Mouse (Mus musculus): Measurements from ENCODE around the gene Ccm2l. TPM values are rescaled to one million over a fixed set of nuclear protein-coding genes. Genes with fewer than 3 reads are reported as not detected.
A peak's percentile ranks its signal among the peaks of the same experiment; 100 is the strongest.

Gene Ccm2l
- polyA plus RNA-seq, 1 experiment from 2014 or later, result 3.3 TPM

GRCm38 (mm10) chr2:153108313-153109264, 42.8 kb downstream of the Ccm2l start, which contains the start of gene Hck:
Hck (plus strand) TSS chr2:153108468.
- Histone ChIP-seq H3K4me1 (peaks cover 12% of the 10 kb centered on the region), H3K4me2 (replicated peaks) (peak within 1 kb of the TSS; percentile 79), H3K27ac (no peak within 1 kb of the TSS), H3K9me3 (no peaks in the 10 kb centered on the region), H3K4me3 (peak within 1 kb of the TSS; percentile 34), H3K36me3 (no peaks in the 10 kb centered on the region), H3K9ac (0 out of 2 replicates have a peak within 1 kb of the TSS, but pooled peaks have one; percentile 35), H3K27me3 (replicated peaks) (peaks cover 38% of the 10 kb centered on the region)
- 3% methylated on average over 52 of the region's 52 CpGs for WGBS
- ATAC-seq (ENCODE audit: low FRiP score, low read depth), result peak; percentile 37; the same call in 1 of the 2 replicates

GRCm38 (mm10) chr2:153109596-153109995, 43.8 kb downstream of the Ccm2l start:
- H3K4me2 ChIP-seq (replicated peaks), result no peak overlapping the region
- H3K4me3 ChIP-seq, result no peak overlapping the region
- ATAC-seq (ENCODE audit: low FRiP score, low read depth), result no peak
- no peaks in the 10 kb centered on the region for H3K36me3 ChIP-seq
- no peaks in the 10 kb centered on the region for H3K9me3 ChIP-seq
- H3K27ac ChIP-seq, result no peak overlapping the region
- H3K9ac ChIP-seq, result no peak overlapping the region
- 78% methylated on average over 7 of the region's 7 CpGs for WGBS
- peaks cover 38% of the 10 kb centered on the region for H3K27me3 ChIP-seq (replicated peaks)
- peaks cover 12% of the 10 kb centered on the region for H3K4me1 ChIP-seq

GRCm38 (mm10) chr2:153111298-153111697, 45.5 kb downstream of the Ccm2l start:
- ATAC-seq (ENCODE audit: low FRiP score, low read depth), result no peak
- H3K4me1 ChIP-seq, result peaks cover 12% of the 10 kb centered on the region
- H3K4me3 ChIP-seq, result no peak overlapping the region
- no peaks in the 10 kb centered on the region for H3K36me3 ChIP-seq
- H3K27ac ChIP-seq, result no peak overlapping the region
- peaks cover 38% of the 10 kb centered on the region for H3K27me3 ChIP-seq (replicated peaks)
- no peak overlapping the region for H3K4me2 ChIP-seq (replicated peaks)
- no peaks in the 10 kb centered on the region for H3K9me3 ChIP-seq
- no peak overlapping the region for H3K9ac ChIP-seq
- 87% methylated on average over 7 of the region's 7 CpGs for WGBS

GRCm38 (mm10) chr2:153115679-153116081, 49.9 kb downstream of the Ccm2l start:
- no peak for ATAC-seq (ENCODE audit: low FRiP score, low read depth)
- 86% methylated on average over 4 of the region's 4 CpGs for WGBS
- Histone ChIP-seq H3K9ac (no peak overlapping the region), H3K36me3 (no peaks in the 10 kb centered on the region), H3K4me1 (no peaks in the 10 kb centered on the region), H3K4me3 (no peak overlapping the region), H3K4me2 (replicated peaks) (no peak overlapping the region), H3K27me3 (replicated peaks) (no peaks in the 10 kb centered on the region), H3K9me3 (no peaks in the 10 kb centered on the region), H3K27ac (no peak overlapping the region)

GRCm38 (mm10) chr2:153117051-153117486, 51.3 kb downstream of the Ccm2l start:
- WGBS, result 88% methylated on average over 7 of the region's 7 CpGs

GRCm38 (mm10) chr2:153119488-153119887, 53.7 kb downstream of the Ccm2l start:
- Histone ChIP-seq H3K9ac (no peak overlapping the region), H3K4me1 (no peaks in the 10 kb centered on the region), H3K27me3 (replicated peaks) (no peaks in the 10 kb centered on the region), H3K27ac (no peak overlapping the region), H3K4me3 (no peak overlapping the region), H3K4me2 (replicated peaks) (no peak overlapping the region), H3K36me3 (no peaks in the 10 kb centered on the region), H3K9me3 (no peaks in the 10 kb centered on the region)
- ATAC-seq (ENCODE audit: low FRiP score, low read depth), result no peak
- WGBS, result 89% methylated on average over 6 of the region's 6 CpGs

More at GRCm38 (mm10) chr2:153117051-153117486, 51.3 kb downstream of the Ccm2l start:
- Histone ChIP-seq H3K9ac (no peak overlapping the region), H3K27ac (no peak overlapping the region), H3K27me3 (replicated peaks) (no peaks in the 10 kb centered on the region), H3K4me2 (replicated peaks) (no peak overlapping the region), H3K4me1 (no peaks in the 10 kb centered on the region), H3K36me3 (no peaks in the 10 kb centered on the region), H3K9me3 (no peaks in the 10 kb centered on the region), H3K4me3 (no peak overlapping the region)
- ATAC-seq (ENCODE audit: low FRiP score, low read depth), result no peak

- H3K9ac ChIP-seq, result no peak overlapping the region
- no peaks in the 10 kb centered on the region for H3K36me3 ChIP-seq
- no peaks in the 10 kb centered on the region for H3K9me3 ChIP-seq
- no peak overlapping the region for H3K4me3 ChIP-seq
- H3K27ac ChIP-seq, result no peak overlapping the region
- 69% methylated on average over 8 of the region's 8 CpGs for WGBS
- no peak overlapping the region for H3K4me2 ChIP-seq (replicated peaks)
- ATAC-seq (ENCODE audit: low FRiP score, low read depth), result no peak
- no peaks in the 10 kb centered on the region for H3K4me1 ChIP-seq
- no peaks in the 10 kb centered on the region for H3K27me3 ChIP-seq (replicated peaks)
Measured at GRCm38 (mm10) chr2:153120126-153120525, 54.4 kb downstream of the Ccm2l start.

- Histone ChIP-seq H3K36me3 (no peaks in the 10 kb centered on the region), H3K27me3 (replicated peaks) (no peaks in the 10 kb centered on the region), H3K4me3 (no peak overlapping the region), H3K4me2 (replicated peaks) (no peak overlapping the region), H3K4me1 (no peaks in the 10 kb centered on the region), H3K9me3 (no peaks in the 10 kb centered on the region), H3K9ac (no peak overlapping the region), H3K27ac (no peak overlapping the region)
- no peak for ATAC-seq (ENCODE audit: low FRiP score, low read depth)
- 73% methylated on average over 8 of the region's 8 CpGs for WGBS
Measured at GRCm38 (mm10) chr2:153121821-153122615, 56.3 kb downstream of the Ccm2l start.

- H3K36me3 ChIP-seq, result no peaks in the 10 kb centered on the region
- no peaks in the 10 kb centered on the region for H3K4me1 ChIP-seq
- no peak overlapping the region for H3K9ac ChIP-seq
- H3K4me2 ChIP-seq (replicated peaks), result no peak overlapping the region
- H3K27me3 ChIP-seq (replicated peaks), result no peaks in the 10 kb centered on the region
- no peak overlapping the region for H3K27ac ChIP-seq
- H3K9me3 ChIP-seq, result no peaks in the 10 kb centered on the region
- 87% methylated on average over 7 of the region's 7 CpGs for WGBS
- no peak for ATAC-seq (ENCODE audit: low FRiP score, low read depth)
- no peak overlapping the region for H3K4me3 ChIP-seq
Measured at GRCm38 (mm10) chr2:153122701-153123100, 56.9 kb downstream of the Ccm2l start.

- no peaks in the 10 kb centered on the region for H3K36me3 ChIP-seq
- no peaks in the 10 kb centered on the region for H3K27me3 ChIP-seq (replicated peaks)
- no peak overlapping the region for H3K4me2 ChIP-seq (replicated peaks)
- no peak overlapping the region for H3K27ac ChIP-seq
- no peak overlapping the region for H3K4me3 ChIP-seq
- ATAC-seq (ENCODE audit: low FRiP score, low read depth), result no peak
- no peaks in the 10 kb centered on the region for H3K9me3 ChIP-seq
- no peaks in the 10 kb centered on the region for H3K4me1 ChIP-seq
- WGBS, result 53% methylated on average over 5 of the region's 5 CpGs
- H3K9ac ChIP-seq, result no peak overlapping the region
Measured at GRCm38 (mm10) chr2:153125875-153126274, 60.1 kb downstream of the Ccm2l start.

- Histone ChIP-seq H3K27me3 (replicated peaks) (no peaks in the 10 kb centered on the region), H3K27ac (no peak overlapping the region), H3K4me1 (no peaks in the 10 kb centered on the region), H3K4me3 (no peak overlapping the region), H3K36me3 (no peaks in the 10 kb centered on the region), H3K9me3 (no peaks in the 10 kb centered on the region), H3K4me2 (replicated peaks) (no peak overlapping the region), H3K9ac (no peak overlapping the region)
- ATAC-seq (ENCODE audit: low FRiP score, low read depth), result no peak
- WGBS, result 19% methylated on average over 6 of the region's 6 CpGs
Measured at GRCm38 (mm10) chr2:153131019-153131418, 65.3 kb downstream of the Ccm2l start.

Data from neural tube, embryonic 12.5 days (tissue).